Mouse (Mus musculus) cerebellum, adult 18-20 months (tissue): ENCODE results near the gene Ak3.

ENCODE experiments used
- DNase-seq, 2 experiments: peaks; one replicate each; pipeline ENCODE4 v3.0.0; 2021

Gene Ak3

DNA sequence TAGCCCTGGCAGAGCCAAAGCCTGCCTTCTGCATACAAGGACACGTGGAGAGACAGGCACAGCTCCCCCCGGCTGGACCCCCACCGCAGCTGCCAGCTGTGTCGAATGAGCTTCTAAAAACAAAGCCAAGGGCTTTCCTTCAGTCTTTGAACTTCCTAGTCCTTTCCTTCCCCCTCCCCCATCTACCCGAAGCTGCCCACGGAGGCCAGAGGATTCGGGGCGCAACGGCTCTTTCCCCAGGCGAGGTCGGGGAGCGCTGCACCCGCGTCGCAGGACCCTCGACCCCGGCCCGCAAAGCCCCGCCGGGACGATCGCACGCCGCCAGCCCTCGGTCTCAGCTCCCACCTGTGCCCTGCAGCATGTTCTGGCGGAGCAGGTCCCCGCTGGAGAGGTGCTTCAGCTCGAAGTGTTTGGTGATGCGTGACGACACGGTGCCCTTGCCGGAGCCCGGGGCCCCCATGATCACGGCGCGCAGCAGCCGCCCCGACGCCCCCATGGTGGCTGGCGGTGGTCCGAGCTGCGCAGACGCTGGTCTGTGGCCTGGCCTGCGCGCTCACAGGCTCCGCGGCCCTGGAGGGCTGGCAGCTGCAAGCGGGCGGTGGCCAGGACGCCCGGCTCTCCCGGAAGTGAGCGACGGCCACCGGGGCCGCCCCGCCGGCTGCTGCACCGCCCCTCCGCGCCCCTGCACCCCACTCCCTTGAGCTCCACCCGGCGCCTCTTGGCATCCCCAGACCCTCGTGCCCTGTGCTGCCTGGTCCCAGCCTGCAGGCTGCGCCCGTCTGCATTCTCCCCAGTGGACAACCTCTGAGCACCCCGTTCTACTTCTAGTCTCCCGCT, at the start of gene Ak3:
TSS of gene Ak3 (minus strand) at position 628 of the 837 bp plus-strand sequence.
- DNase-seq = peak; percentile 73 to 81

GRCm38 (mm10) chr19:29092194-29092593, 44.4 kb upstream of the Ak3 start:
- DNase-seq = no peak

DNA sequence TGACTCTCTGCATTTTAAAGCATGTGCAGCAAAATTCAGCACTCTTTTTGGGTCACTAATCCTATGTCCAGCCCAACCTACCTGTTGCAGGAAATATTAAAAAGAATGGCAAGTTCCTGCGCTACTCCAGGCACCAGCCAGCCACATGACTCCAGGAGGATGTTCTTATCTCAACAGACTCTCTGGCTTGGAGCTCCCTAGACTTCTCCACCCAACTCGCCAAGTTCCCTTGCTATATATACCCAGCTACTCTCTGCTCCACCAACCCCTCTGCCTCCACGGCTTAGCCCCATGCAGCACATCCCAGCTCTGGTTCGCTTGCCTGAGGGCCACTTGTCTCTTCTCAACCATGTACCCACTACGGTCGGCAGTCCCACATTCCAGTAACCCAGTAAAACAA, 40.9 kb upstream of the Ak3 start:
- DNase-seq = no peak

DNA sequence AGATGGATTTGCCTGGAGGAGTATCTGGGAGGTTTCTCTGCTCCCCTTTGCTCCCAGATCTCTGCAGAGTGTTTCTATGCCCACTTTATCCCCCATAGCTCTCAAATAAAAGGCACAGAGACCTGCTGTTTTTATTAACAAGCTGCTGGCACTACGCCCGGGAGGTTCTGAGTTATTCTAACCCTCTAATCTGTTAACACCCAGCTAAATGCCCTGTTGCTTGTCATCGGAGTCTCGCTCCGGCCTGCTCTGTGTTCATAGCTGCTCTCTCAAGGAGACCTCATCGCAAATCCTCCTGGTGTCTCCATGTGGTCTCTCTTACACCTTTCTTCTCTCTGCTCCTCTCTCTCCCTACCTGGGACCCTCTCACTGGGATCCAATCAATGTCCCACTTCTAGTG, 27.0 kb upstream of the Ak3 start:
- DNase-seq = no peak

DNA sequence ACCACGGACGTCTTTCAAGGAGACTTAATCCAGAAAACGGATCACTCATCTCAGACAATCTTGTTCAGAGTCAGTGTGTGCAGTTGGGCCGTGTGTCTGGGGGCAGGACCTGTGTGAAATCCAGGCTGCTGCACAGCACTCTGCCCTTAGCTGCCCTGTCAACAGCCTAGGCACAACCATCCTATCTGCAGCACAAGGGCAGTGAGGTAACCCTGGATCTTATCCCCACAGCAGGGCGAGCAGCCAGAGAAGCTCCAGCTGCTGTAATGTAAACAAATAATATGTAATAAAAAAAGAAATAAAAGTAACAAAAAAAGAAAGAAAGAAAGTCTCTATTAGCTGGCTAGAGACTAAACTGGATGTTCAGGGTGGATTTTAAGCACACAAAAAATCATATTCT, 21.4 kb upstream of the Ak3 start:
- DNase-seq = no peak

DNA sequence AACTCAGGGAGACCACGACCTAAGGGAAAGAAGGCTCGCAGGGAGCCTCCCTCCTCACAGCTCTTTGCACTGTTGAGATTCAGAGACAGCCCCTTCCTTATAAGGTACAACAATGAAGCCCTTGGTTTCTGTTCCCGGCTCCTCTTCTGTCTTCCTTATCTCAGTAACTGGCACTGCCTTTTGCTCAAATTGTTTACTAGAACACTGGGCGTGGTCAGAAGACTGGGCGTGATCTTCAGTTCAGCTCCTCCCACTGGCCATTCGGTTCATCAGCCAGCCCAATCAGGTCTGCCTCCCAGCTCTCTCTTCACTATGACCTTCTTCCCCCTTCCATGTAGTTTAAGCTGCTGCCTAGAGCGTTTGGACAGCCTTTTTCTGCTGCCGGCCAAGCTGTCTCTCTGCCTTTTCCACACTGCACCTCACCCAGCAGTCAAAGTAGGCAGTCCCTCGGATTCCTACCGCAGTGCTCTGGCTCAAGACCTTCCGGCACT, 19.3 kb upstream of the Ak3 start:
- DNase-seq = peak; percentile 40 to 52

- no peak for DNase-seq
These were observed 16.8 kb upstream of the Ak3 start for GRCm38 (mm10) chr19:29064451-29065102.

GRCm38 (mm10) chr19:29063577-29064363, 16.0 kb upstream of the Ak3 start:
- peak; percentile 89 to 94 for DNase-seq

DNA sequence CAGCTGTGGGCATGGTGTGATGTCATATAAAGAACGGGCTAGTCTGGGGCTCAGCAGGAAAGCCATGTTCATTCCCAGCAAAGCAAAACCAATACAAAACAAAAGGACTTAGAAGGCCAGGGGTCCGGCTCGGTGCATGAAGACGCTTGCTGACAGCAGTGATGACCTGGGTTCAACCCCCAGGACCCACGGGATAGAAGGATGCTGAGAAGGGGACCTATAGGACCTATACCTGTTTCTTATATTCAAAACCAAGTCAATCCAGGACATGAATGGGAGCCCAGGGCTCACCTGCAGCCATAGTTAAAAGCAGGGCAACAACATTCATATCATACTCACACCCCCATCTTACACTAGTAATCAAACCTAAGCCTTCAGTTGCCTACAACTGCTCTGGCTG, 15.2 kb upstream of the Ak3 start:
- DNase-seq = no peak

GRCm38 (mm10) chr19:29060299-29060698, 12.5 kb upstream of the Ak3 start:
- no peak for DNase-seq

GRCm38 (mm10) chr19:29059688-29060087, 11.9 kb upstream of the Ak3 start:
- no peak for DNase-seq

GRCm38 (mm10) chr19:29058741-29059140, 11.0 kb upstream of the Ak3 start:
- no peak for DNase-seq

GRCm38 (mm10) chr19:29055469-29055868, 7.7 kb upstream of the Ak3 start:
- DNase-seq = no peak

DNA sequence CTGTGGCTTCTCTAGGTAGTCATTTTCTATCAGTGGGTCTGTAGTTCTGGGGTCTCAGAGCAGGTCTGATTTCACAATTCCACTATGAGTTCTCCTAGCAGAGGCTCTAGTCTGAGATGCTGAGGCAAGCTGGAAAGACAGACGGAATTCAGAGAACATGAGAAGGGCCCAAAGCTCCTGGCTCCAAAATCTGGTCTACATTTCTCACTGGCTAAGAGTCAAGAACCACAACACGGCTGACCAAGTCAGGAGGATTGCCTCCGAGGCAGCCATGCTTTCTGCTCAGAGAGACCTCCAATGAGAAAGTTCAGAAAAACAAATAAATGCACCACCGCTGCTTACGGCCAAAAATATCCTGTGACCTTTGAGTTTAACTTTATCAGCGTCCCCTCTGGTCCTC, 6.8 kb upstream of the Ak3 start:
- no peak for DNase-seq

- no peak for DNase-seq
These were observed 5.0 kb upstream of the Ak3 start for GRCm38 (mm10) chr19:29052786-29053185.

- DNase-seq = no peak
These were observed 2.6 kb upstream of the Ak3 start for GRCm38 (mm10) chr19:29050186-29050980.

DNA sequence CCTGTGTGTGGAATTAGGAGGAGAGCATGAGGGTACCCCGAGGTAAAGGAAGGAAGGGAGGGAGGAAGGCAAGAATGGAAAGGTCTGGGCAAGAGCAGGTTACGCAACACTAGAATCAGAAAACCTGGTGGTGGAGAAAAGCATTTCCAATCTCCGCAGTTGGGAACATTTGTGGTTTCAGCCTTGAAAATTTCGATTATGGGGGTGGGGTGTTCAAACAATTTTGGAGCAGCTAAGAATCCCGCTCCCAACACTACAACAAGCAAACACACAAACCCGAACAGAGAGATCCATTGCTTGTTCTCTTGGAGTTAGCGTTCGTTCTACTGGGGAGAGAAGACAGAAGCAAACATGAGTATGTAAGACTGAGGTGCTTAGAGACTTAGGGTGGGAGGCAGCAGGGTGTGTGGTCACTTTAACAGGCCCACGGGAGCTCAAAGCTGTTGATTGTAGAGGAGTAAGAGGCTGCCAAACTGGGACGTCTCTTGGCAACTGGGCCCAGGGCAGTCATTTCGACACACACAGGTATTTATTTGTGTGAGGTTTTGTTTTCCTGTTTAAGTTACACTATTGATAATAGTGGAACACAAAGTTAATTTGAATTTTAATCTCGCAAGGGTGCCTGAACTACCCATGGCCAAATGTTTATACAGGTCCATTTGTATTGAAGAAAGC, 1.8 kb upstream of the Ak3 start:
- no peak for DNase-seq

DNA sequence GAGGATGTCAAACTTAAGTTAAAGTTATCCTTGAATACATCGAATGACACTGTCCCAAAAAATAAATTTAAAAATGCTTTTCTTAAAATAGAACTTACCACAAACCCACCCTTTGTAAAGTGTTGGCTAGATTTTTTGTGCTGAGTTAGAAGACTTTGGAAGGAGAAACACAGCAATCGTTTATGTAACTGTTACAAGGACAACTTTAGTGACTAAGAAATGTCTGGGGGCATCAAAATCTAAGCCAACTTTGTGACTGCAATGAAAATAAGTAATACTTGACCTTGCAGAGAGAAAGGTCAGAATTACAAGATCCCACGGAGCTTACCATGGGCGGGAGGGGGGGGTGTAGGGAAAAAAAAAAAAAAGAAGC, 814 bp downstream of the Ak3 start:
- no peak for DNase-seq

DNA sequence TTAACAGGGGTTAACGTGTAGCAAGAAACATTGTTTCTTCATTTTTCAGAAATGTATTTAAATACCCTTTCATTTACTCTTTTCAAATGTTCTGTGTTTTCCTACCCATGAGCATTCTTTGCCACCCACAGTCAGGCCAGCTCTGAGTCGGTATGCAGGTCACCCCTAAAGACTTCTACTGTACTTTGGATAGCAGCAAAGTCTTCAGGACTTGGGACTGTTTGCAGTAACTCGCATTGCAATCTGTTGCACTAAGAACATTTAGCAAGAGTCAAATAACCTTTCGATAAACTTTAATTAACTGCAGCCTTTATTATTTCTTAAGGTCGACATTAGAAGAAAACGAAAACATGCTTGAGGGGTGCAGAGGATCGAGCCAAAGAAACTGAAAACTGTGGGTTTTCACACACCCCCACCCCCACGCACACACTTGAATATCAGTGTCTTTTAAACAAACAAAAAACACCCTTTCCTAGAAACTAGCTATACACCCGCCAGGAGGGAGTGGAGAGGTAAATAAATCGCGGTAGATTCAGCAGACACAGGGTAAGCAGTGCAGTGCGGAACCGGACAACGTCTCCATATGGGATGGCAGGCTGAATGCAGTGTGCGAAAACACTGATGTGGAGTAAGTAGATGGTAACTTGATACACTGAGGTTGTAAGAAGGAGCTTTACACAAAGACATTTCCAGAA, 1.7 kb downstream of the Ak3 start:
- DNase-seq = no peak

DNA sequence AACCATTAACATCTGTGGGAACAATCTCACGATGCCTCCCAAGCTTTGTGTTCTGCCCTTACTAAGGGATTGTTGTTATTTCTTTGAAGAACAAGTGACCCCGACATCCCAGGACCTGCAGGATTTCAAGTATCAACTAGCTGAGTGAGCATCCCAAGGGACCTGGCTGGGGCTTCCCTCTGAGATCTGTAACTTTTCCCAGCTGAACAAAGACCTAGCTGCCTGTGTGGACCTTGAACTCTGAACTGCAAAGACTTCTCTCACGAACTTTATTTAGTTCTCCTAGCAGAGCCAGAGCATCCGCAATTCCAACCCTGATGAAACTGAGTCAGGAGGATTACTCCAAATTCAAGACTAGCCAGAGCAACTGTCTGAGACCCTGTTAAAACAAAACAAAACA, 2.4 kb downstream of the Ak3 start:
- DNase-seq = no peak

DNA sequence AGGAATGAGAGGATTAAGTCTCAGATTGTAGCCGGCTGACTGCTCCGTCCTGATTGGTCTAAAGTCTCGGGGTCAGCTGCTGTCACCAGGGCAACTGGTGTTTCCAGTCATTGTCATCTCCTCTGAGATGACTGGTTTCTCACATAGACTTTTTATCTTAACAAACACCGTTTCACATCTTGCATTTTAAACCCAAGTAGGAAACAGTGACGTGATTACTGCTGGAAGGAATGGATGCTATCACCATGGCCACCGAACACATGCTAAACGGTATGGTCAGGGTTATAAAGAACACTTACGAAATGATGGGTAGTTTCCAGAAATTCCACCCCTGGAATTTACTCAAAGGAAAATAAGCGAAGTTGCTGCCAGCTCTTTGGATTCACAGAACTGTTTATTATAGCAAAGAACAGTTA, 3.4 kb downstream of the Ak3 start:
- DNase-seq = no peak
